In the genomic region with DNA sequence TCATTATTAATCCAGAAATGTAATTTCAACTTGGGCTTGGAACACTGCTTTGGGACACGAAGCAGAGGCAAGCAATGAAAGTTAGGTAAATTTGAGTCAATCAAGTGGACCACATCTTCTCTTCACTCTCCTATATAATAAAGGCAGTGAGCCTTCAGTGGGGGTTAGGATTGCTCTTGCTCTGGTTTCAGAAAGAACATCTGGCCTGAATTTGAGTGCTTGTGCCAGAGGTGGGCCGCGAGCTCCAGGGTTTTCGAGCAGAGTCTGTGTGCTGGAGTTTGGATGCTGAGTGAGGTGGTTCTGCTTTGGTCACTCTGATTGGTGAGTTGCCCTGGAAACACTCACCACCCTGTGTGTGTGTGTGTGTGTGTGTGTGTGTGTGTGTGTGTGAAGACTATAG, we compare ENCODE assay signal across 11 mouse cellular contexts.
A peak's percentile ranks its signal among the peaks of the same experiment; 100 is the strongest.
DNase-seq lines count a peak whose midpoint lies in the region; ATAC-seq lines count a peak whose summit lies in the region.
"Had no signal": no experiment of that assay in that cellular context is flagged by ENCODE, and none has a peak within 500 bp of the region (broad histone marks: within the 10 kb centered on the region; RNA-seq: fewer than 3 reads in every experiment).

No protein-coding gene starts in this region.

- no peak overlapping the region for H3K9ac ChIP-seq in kidney, embryonic 16.5 days (replicated peaks; ENCODE audit: low read length)
- no peak overlapping the region for H3K9ac ChIP-seq in intestine, embryonic 15.5 days
- H3K9ac ChIP-seq in liver, embryonic 16.5 days (ENCODE audit: low read depth, low read length), result no peak overlapping the region
- H3K9ac ChIP-seq: forebrain, postnatal 0 days; hindbrain, embryonic 15.5 days had no signal

- H3K27me3 ChIP-seq in kidney, embryonic 16.5 days (ENCODE audit: insufficient read depth, low read length), result no peaks in the 10 kb centered on the region
- no peaks in the 10 kb centered on the region for H3K27me3 ChIP-seq in intestine, embryonic 15.5 days (replicated peaks)
- H3K27me3 ChIP-seq in liver, embryonic 16.5 days (ENCODE audit: control insufficient read depth, insufficient read depth, low read depth, low read length), result no peaks in the 10 kb centered on the region
- H3K27me3 ChIP-seq: hindbrain, embryonic 15.5 days had no signal

- H3K27ac ChIP-seq in kidney, embryonic 16.5 days (ENCODE audit: low read length), result peak overlapping the region; percentile 87
- peak overlapping the region; percentile 49 for H3K27ac ChIP-seq in intestine, embryonic 15.5 days
- H3K27ac ChIP-seq in liver, embryonic 16.5 days (ENCODE audit: low read length), result no peak overlapping the region
- H3K27ac ChIP-seq: hindbrain, embryonic 15.5 days had no signal

- H3K9me3 ChIP-seq in kidney, embryonic 16.5 days (ENCODE audit: low read length), result no peaks in the 10 kb centered on the region
- no peaks in the 10 kb centered on the region for H3K9me3 ChIP-seq in intestine, embryonic 15.5 days
- no peaks in the 10 kb centered on the region for H3K9me3 ChIP-seq in liver, embryonic 16.5 days (replicated peaks; ENCODE audit: control insufficient read depth, low read length)
- H3K9me3 ChIP-seq: hindbrain, embryonic 15.5 days had no signal

- peaks cover 32% of the 10 kb centered on the region for H3K36me3 ChIP-seq in kidney, embryonic 16.5 days (ENCODE audit: insufficient read depth, low read length)
- peaks cover 2% of the 10 kb centered on the region; the same call in 1 of the 2 replicates for H3K36me3 ChIP-seq in intestine, embryonic 15.5 days
- no peaks in the 10 kb centered on the region; the same call in 1 of the 2 replicates for H3K36me3 ChIP-seq in liver, embryonic 16.5 days (ENCODE audit: control insufficient read depth, insufficient read depth)
- H3K36me3 ChIP-seq: G1E; hindbrain, embryonic 15.5 days had no signal

- H3K4me3 ChIP-seq in kidney, embryonic 16.5 days (ENCODE audit: low read length), result no peak overlapping the region
- H3K4me3 ChIP-seq in intestine, embryonic 15.5 days (replicated peaks), result no peak overlapping the region
- H3K4me3 ChIP-seq in liver, embryonic 16.5 days (ENCODE audit: low read depth, low read length), result no peak overlapping the region
- H3K4me3 ChIP-seq: hindbrain, embryonic 15.5 days had no signal

- H3K4me1 ChIP-seq in kidney, embryonic 16.5 days (ENCODE audit: insufficient read depth, low read length), result peaks cover 50% of the 10 kb centered on the region
- H3K4me1 ChIP-seq in intestine, embryonic 15.5 days (replicated peaks), result peaks cover 19% of the 10 kb centered on the region
- H3K4me1 ChIP-seq in liver, embryonic 16.5 days (ENCODE audit: control insufficient read depth, low read depth, low read length), result peaks cover 37% of the 10 kb centered on the region

- DNase-seq in embryo, embryonic 11 days, result peak; percentile 63
- no peak for DNase-seq in embryo, embryonic 10.5 days (ENCODE audit: low spot score)
- no peak for DNase-seq in kidney, postnatal 36 days
- no peak for DNase-seq in adrenal gland, postnatal 10 days
- DNase-seq: forebrain, postnatal 0 days had no signal

- no peak overlapping the region for H3K4me2 ChIP-seq in kidney, embryonic 16.5 days (replicated peaks; ENCODE audit: low read depth, low read length)
- H3K4me2 ChIP-seq in intestine, embryonic 15.5 days (replicated peaks), result no peak overlapping the region
- 0 out of 2 replicates have a peak overlapping the region, but pooled peaks have one; percentile 32 for H3K4me2 ChIP-seq in liver, embryonic 16.5 days (ENCODE audit: low read depth, low read length)
- H3K4me2 ChIP-seq: hindbrain, embryonic 15.5 days had no signal

- WGBS in kidney, embryonic 16.5 days, result 60% methylated on average over 4 of the region's 4 CpGs
- 55% methylated on average over 4 of the region's 4 CpGs for WGBS in intestine, embryonic 15.5 days
- WGBS in liver, embryonic 16.5 days (ENCODE audit: insufficient replicate concordance), result 80% methylated on average over 4 of the region's 4 CpGs

- ATAC-seq in kidney, embryonic 16.5 days (ENCODE audit: low FRiP score, low TSS enrichment), result 0 out of 2 replicates have a peak, but pooled peaks have one; percentile 4
- peak; percentile 56 for ATAC-seq in intestine, embryonic 15.5 days
- no peak for ATAC-seq in liver, embryonic 16.5 days (ENCODE audit: low read depth)
- ATAC-seq in activated CD4-positive, CD25-positive, alpha-beta regulatory T cell, adult 4 months, result no peak
- ATAC-seq: forebrain, postnatal 0 days had no signal

Comparison
In these comparisons a context has a peak if more than half of its experiments do, and no peak if none do; other contexts are left out.
1. ATAC-seq: peak in kidney, embryonic 16.5 days (single experiment) and intestine, embryonic 15.5 days (single experiment); none in liver, embryonic 16.5 days (single experiment) and activated CD4-positive, CD25-positive, alpha-beta regulatory T cell, adult 4 months (single experiment).